Mouse (Mus musculus): Measurements from ENCODE around the gene Chd9.

DNA sequence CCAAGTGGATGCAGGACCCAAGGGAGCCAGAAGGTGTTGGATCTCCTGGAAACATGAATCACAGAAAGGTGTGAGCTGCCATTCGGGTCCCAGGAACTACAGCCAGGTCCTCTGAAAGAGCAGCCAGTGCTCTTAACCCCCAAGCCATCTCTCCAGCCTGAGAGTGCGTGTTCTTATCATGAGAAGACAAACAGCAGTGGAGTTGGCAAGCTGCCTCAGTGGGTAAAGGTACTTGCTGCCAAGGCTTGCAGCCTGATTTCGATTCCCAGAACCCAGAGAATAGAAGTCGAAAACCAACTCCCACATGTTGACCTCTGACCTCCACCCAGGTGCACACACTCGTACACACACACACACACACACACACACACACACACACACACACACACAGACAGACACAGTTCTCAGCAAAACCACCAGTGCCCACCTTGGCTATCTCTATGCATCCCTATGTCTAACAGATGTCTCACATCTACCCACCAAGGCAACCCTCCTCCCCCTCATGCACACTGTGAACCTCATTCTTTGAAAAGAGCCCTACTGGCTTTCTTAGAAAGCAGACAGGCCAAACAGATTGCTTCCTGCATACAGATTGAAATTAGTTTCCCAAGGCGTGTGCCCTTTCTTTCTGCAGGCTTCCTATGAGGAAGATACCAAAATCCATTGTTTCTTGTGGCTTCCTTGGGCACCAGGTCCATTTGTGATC lies 43.4 kb downstream of the Chd9 start:
- TF ChIP-seq CTCF (IDR thresholded peaks at IDR 0.05; ENCODE audit: extremely low read depth, insufficient read length, insufficient replicate concordance, low read depth, low read length) (no peak), POLR2A (IDR thresholded peaks at IDR 0.05; ENCODE audit: low read depth, low read length) (no peak)

Measured in small intestine, adult 2 months (tissue).